Mouse (Mus musculus): ENCODE measurements at regions not wholly inside any gene's neighbourhood (a gene's known extent, or its start where the extent isn't known, plus 50 kb on each side); places are given as distances from the start of the nearest gene placed in this dataset.

- DNase-seq (ENCODE audit: low spot score): peak; percentile 61
Measured at GRCm38 (mm10) chr3:121104571-121105407, 66.7 kb downstream of the Rwdd3 start.

DNA sequence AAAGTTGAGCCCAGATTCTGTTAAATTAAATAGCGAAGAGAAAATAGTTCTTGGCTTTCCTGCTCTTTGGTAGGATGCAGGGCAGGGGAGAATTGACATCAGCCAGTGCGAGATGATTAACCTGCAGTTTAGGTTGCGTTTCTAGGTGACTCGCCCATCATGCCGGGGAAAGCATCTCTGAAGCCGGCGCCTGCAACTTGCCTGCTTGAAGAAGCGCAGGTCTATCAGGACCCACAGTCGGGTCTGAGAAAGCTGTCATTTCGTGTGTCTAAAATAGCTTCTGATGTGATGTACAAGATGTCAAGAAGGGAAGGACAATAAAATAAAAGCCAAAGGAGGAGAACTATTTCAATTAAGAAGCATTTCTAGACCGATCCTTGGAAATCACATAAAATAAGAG is 68.6 kb downstream of the Rwdd3 start:
- DNase-seq (ENCODE audit: low spot score): no peak

DNA sequence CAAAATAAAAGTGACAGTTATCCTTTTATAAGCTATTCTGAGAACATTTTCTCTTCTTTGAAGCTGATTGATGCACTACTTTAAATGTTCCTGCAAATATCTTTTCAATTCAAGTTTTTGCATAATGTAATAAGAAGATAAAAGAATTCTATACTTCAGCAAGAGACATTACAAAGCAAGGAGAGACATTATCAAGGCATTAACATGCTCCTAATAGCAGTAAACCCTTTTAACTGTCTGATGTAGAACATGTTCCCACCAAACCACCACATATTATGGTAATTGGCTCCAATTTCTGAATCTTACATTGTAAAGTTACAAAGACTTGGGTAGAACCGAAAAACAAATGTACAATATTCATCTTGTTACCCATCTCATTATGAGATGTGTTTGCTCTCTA is 69.4 kb downstream of the Rwdd3 start:
- no peak for DNase-seq (ENCODE audit: low spot score)

DNA sequence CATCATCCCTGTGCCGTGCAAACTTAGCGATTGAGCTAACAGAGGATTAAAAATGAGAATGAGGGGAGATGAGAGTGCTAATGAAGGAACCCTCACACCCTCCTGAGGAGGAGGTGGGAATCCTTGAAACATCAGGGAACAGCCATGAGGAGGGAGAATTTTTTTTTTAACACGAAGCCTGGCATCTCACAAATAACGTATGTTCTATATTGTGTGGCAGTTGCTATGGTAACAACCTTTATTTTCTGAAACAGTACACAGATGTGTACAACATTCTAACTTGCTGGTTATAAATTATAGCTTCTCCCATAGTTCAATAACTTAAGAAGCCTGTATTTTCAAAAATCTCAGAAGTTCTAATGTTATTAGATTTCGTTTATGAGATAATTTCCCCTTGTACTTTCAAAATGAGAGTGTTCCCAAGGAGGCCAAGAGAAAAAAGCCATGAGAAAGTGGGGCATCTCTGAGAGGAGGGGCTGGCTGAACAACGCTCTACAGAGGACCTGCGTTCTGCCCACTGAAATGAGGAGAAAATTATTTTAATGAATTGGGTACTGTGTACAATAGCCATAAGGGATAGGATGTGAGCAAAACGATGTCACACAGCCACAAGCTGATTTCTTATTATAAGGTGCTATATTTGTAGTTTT is 71.2 kb downstream of the Rwdd3 start:
- no peak for DNase-seq (ENCODE audit: low spot score)

DNA sequence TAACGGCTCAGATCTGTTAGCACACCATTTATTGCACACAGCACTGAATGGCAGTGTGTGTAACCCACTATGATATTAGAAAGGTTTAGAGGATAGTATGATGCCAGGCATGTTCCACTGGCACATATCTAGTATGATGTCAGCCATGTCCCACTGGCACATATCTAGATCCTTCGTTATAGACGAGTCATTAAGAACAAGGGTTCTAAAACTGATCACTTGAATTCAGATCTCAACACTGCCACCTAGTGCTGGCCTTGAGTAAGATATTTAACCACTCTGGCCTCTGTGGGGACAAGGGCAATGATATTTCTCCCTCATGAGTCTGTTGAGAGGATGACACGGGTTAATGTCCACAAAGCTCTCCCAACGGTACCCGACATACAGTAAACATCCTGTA is 78.0 kb downstream of the Rwdd3 start:
- no peak for DNase-seq (ENCODE audit: low spot score)

DNA sequence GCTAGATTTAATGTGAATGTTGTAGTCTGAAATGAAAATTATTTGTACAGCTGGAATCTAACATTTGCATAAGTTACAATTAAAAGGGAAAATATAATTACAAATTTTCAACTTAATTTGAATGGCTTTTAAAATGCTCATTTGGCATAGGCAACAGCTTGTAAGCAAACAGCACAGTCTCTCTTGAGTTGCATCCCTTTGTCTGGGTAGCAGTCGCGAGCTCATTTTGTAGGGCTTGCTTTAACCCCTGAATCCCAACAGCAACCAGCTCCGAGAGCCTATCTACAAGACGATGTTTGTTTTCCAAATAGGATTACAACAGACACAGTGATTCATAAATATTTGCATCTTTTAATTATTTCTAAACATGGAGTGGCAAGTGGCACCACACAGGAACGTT is 82.8 kb downstream of the Rwdd3 start:
- no peak for DNase-seq (ENCODE audit: low spot score)

- no peak for DNase-seq (ENCODE audit: low spot score)
Measured at GRCm38 (mm10) chr3:121068676-121069075, 102.8 kb downstream of the Rwdd3 start.

DNA sequence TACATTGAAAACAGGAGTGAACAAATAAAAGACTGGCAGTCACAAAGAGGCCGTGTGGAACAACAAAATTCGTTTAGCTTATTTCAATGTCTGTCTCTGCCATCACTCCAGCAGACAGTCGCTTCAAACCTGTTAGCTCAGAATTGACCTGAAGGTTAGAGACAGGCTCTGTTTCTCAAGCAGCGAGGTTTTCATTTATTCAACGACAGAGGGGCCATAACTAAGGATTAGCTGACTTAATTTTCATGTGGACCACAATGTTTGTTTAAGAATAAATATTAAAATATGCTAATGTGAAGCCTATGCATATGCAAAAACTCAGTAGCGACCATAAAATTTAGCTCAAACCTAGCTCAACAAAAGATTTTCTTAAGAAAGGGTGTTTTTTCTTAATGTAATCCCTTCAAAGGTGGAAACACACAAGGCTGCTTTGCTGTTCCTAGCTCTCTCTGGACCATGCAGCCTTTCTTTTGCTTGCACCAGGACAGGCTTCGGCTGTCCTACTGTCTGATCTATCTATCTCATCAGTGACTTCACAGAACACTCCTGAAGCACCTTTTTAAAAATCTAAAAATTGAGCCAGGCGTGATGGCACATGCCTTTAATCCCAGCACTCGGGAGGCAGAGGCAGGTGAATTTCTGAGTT is 135.5 kb downstream of the Rwdd3 start:
- DNase-seq (ENCODE audit: low spot score): no peak

GRCm38 (mm10) chr3:121025546-121026157 is 145.8 kb downstream of the Rwdd3 start:
- DNase-seq (ENCODE audit: low spot score): no peak

GRCm38 (mm10) chr3:121024810-121025209 is 146.7 kb downstream of the Rwdd3 start:
- no peak for DNase-seq (ENCODE audit: low spot score)

DNA sequence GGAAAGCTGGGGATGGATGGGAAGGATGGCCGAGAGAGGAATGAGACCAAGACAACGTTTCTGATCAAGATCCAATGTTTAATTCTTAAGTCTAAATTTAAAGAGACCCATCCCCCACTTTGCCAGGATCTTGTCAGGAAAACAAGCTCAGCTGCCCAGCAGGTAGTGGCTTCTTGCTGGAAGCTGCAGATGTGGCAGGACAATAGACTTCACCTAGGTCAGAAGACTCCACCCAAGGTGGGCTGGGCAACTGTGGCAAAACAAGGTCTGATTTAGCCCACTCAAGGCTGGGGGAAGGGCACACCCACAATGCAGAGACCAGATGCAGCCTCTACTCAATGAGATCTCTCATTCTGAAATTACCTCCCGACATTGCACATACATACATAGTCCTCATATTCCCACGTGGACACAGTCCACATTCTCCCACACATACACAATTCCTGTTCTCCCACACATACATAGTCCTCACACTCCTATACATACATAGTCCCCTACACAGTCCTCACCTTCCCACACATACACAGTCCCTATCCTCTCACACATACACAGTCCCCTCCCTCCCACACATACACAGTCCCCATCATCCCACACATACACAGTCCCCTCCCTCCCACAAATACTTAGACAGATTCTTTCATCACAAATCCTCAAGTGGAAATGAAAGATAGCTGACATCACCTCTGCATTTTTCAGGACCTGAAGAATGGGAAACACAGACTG is 150.2 kb downstream of the Rwdd3 start:
- DNase-seq (ENCODE audit: low spot score): no peak

DNA sequence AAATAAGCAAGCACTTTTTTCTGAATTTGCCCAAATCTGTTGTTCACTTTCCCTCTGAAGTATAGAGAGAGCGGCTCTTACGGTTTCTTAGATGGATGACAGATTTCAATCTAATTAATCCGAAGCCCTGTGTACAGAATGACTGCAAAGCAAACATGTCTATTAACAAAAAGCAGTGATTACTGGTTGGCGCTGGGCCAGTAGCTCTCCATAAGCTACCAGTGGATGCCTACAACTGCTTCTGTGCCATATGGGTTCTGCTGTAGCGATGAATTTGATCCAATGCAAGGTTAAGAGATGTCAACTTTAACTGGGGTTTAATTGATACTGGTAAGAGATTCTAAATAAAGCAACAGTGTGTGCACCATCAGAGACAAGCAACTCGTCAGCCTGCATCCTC is 162.3 kb downstream of the Rwdd3 start:
- DNase-seq (ENCODE audit: low spot score): no peak

DNA sequence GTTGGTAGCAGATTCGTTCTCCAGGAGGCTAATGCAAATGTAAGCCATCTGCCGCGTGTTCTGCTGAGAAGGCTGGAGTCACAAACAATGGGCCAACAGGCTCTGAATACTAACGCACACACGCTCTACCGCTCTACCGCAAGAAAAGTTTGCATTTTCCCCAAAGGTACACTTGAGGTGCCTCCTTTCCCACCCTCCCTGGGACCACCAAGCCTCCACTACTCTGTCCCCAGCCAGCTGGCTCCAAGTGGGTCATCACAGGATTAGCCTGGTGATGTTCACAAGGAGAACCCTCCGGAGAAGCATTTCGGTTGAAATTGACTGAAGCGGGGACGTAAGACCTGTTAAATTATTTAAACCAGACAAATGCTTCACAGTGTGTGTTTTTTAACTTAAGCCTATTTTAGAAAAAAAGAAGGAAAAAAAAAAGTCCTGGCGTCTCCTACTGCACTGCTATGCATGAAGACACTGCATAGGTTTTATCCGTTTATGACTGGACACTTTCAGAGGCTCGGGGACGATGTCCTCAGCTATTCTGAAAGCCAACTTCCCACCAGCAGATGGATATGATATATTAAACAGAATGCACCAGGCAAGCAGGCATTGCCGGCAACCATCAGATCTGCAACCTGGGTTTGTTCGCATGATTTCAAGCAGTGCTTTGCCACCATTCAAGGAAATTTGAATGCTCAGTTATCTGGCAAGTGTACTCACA is 187.8 kb downstream of the Rwdd3 start:
- no peak for DNase-seq (ENCODE audit: low spot score)

- no peak for DNase-seq (ENCODE audit: low spot score)
Measured at GRCm38 (mm10) chr3:120982795-120983555, 188.5 kb downstream of the Rwdd3 start.

DNA sequence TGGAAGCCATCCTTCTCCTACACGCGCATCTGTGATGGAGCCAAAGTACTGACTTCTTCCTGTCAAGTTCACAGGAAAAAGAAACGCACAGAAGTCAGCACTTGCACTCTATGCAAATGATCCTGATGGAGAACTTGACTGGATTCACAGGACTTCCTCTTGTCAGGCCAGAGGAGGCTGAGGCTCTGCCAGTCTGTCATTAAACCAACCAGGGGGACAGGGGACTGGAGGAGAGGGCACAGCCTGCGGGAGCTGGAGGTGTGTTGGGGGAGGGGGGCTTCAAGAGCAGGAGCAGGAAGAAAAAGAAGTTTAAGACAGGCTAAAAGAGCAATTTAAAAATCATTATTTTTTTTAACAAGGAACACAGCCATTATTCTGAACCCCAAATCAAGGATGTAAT is 189.3 kb downstream of the Rwdd3 start:
- no peak for DNase-seq (ENCODE audit: low spot score)

GRCm38 (mm10) chr3:120970746-120971466 is 200.6 kb downstream of the Rwdd3 start:
- no peak for DNase-seq (ENCODE audit: low spot score)

DNA sequence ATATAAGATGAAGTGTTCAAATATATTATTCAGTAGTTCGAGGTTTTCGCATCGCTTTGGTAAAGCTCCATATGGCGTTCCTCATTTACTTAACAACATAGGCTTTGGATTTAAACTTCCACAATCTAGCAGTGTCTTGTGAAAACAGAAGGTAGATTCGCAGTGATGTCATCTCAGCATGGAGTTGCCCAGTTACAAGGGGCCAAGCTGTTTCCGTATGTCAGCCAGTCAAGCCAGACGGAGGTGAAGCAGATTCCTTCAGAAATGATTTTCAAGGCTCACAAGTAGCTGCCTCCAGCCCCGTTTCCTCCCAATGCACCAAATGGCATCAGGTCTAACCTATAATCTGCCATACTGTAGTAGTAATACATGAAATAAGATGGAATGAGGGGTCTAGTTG is 224.6 kb downstream of the Rwdd3 start:
- no peak for DNase-seq (ENCODE audit: low spot score)

DNA sequence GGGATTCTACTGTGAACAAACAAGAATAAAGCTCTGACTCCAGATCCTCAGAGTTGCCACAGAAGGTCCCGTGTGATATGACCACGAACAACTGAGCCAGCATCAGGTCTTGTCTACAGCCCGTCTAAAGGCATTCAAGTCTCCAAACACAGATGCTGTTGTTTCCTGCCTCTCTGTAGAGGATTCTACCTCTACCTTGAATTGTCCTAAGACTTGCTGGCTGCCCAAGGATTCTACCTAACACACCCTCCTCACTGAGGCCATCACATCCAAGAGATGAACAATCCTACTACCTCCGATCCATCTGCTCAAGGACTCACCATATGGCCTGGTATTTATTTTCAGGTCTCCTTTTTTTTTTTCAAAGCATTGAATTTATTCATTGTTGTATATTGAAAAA is 237.1 kb downstream of the Rwdd3 start:
- DNase-seq (ENCODE audit: low spot score): no peak

DNA sequence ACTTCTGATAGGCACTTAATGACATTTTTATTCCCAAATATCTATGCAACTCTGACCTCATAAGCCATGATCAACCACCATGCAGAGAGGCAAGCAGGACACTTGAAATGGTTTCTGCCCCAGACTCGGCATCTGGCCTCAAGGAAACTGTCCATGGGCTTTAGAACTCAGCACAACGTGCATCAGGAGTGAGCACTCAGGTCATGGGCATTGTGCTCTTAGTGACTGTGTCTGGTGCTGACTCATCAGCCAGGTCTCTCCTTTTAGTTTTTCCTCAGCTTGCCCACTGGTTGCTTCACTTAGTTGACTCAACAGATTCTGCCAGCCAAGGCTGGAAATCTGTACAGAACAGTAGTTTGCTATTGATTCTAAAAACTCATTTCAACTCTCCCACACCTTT is 251.1 kb downstream of the Rwdd3 start:
- DNase-seq (ENCODE audit: low spot score): no peak

DNA sequence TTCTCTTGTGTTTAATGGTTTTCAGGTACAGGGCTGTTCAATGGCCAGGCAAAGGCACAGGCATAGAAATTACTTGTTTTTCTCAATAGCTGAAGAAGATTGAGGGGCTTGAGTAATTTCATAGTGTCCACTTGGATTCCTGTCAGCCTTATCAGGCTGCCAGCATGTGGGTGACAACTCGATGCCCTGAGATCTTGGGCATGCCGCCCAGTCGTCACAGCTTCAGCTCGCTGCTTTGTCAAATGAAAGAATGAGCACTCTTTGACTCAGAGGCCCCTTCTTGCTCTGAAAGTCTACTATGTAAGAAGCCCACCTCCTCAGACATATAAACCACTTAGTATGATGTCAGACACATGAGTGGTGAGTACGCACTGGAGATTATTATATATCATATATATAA is 272.6 kb downstream of the Rwdd3 start:
- DNase-seq (ENCODE audit: low spot score): no peak

Measured in testis, postnatal 14 days (tissue).